Mouse (Mus musculus): ENCODE data around the gene Arrdc5.

DNA sequence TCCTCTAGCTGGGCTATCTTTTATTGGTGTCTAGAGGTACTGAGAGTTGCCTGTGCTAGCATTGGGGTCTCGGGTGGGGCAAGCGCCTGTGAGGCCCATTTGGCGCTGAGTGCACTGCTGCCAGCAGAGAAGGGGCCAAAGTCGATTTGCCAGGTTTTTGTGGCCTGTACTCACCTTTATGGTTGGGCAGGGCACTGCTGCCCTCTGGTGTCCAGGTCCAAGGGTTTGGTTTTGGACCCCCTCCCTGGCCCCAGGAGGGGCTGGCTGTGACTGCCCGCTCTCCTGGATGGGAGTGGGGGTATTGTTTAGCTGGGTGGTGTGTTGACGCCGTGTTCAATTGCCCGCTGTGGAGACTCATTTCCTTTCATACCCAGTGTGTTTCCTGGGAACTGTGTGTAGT is 5.7 kb upstream of the Arrdc5 start:
- peak; percentile 51 for TF ChIP-seq CTCF (IDR thresholded peaks at IDR 0.05; ENCODE audit: low read depth)
- no peak for TF ChIP-seq EP300 (IDR thresholded peaks at IDR 0.05; ENCODE audit: low read depth)
